Mouse (Mus musculus) megakaryocyte, adult 5-6 weeks (primary cell): Measurements from ENCODE around the gene Olfr316. TPM values are rescaled to one million over a fixed set of nuclear protein-coding genes. Genes with fewer than 3 reads are reported as not detected.

Experiments used
- ATAC-seq: 2 replicates; pipeline ENCODE4 v1.8.0; 2016; ENCODE audit warnings: mild to moderate bottlenecking, inconsistent platforms; ENCODE audit not compliant: poor library complexity, severe bottlenecking
- total RNA-seq, 2 experiments: library from RNA; stranded (forward) in 1 of 2; stranded (reverse) in 1 of 2; fragments of 153-499, 151-499 nt in 1 of 2; fragments of 221-1000, 200-1000 nt in 1 of 2; gene quantifications; 2 replicates each; pipeline versions ENCODE4 v1.2.3 to v1.2.4; 2015 to 2017

The Olfr316 gene
- total RNA-seq, 2 experiments from 2014 or later, result not detected

- no peak for ATAC-seq
Measured at GRCm38 (mm10) chr11:58803871-58804270, 51.3 kb downstream of the Olfr316 start.

- ATAC-seq, result no peak
Measured at GRCm38 (mm10) chr11:58804393-58804792, 51.9 kb downstream of the Olfr316 start.

Other genes starting within 250 kb of the Olfr316 start
- not detected in 2 replicates for gene Olfr330, start 217.9 kb upstream of the Olfr316 start, total RNA-seq (2015)
- gene Olfr330, start 217.9 kb upstream of the Olfr316 start, total RNA-seq (2017), result not detected in 2 replicates
- not detected in 2 replicates for gene Olfr329-ps, start 206.3 kb upstream of the Olfr316 start, total RNA-seq (2015)
- gene Olfr329-ps, start 206.3 kb upstream of the Olfr316 start, total RNA-seq (2017), result not detected in 2 replicates
- not detected in 2 replicates for gene Olfr328, start 197.1 kb upstream of the Olfr316 start, total RNA-seq (2015)
- 0.07 TPM in 1 of 2 replicates, not detected in the other for gene Olfr328, start 197.1 kb upstream of the Olfr316 start, total RNA-seq (2017)
- not detected in 2 replicates for gene Olfr224, start 182.2 kb upstream of the Olfr316 start, total RNA-seq (2015)
- not detected in 2 replicates for gene Olfr224, start 182.2 kb upstream of the Olfr316 start, total RNA-seq (2017)
- gene Olfr325, start 175.0 kb upstream of the Olfr316 start, total RNA-seq (2015), result not detected in 2 replicates
- not detected in 2 replicates for gene Olfr325, start 175.0 kb upstream of the Olfr316 start, total RNA-seq (2017)
- gene Olfr324, start 157.6 kb upstream of the Olfr316 start, total RNA-seq (2015), result not detected in 2 replicates
- not detected in 2 replicates for gene Olfr324, start 157.6 kb upstream of the Olfr316 start, total RNA-seq (2017)
- gene 2210407C18Rik, start 136.7 kb upstream of the Olfr316 start, total RNA-seq (2015), result not detected in 2 replicates
- gene 2210407C18Rik, start 136.7 kb upstream of the Olfr316 start, total RNA-seq (2017), result not detected in 2 replicates
- not detected in 2 replicates for gene Olfr323, start 122.2 kb upstream of the Olfr316 start, total RNA-seq (2015)
- gene Olfr323, start 122.2 kb upstream of the Olfr316 start, total RNA-seq (2017), result not detected in 2 replicates
- 0.11 and 0.27 TPM in 2 replicates for gene Trim58, start 112.3 kb upstream of the Olfr316 start, total RNA-seq (2015)
- 0.04 TPM in 1 of 2 replicates, not detected in the other for gene Trim58, start 112.3 kb upstream of the Olfr316 start, total RNA-seq (2017)
- gene Olfr322, start 94.0 kb upstream of the Olfr316 start, total RNA-seq (2015), result not detected in 2 replicates
- gene Olfr322, start 94.0 kb upstream of the Olfr316 start, total RNA-seq (2017), result not detected in 2 replicates
- gene Olfr320, start 71.6 kb upstream of the Olfr316 start, total RNA-seq (2015), result not detected in 2 replicates
- gene Olfr320, start 71.6 kb upstream of the Olfr316 start, total RNA-seq (2017), result not detected in 2 replicates
- gene Olfr319, start 53.6 kb upstream of the Olfr316 start, total RNA-seq (2015), result not detected in 2 replicates
- gene Olfr319, start 53.6 kb upstream of the Olfr316 start, total RNA-seq (2017), result not detected in 2 replicates
- gene Olfr318, start 28.7 kb upstream of the Olfr316 start, total RNA-seq (2015), result not detected in 2 replicates
- not detected in 2 replicates for gene Olfr318, start 28.7 kb upstream of the Olfr316 start, total RNA-seq (2017)
- gene Olfr317, start 13.5 kb upstream of the Olfr316 start, total RNA-seq (2015), result not detected in 2 replicates
- gene Olfr317, start 13.5 kb upstream of the Olfr316 start, total RNA-seq (2017), result not detected in 2 replicates
- gene Olfr315, start 20.5 kb downstream of the Olfr316 start, total RNA-seq (2015), result not detected in 2 replicates
- gene Olfr315, start 20.5 kb downstream of the Olfr316 start, total RNA-seq (2017), result not detected in 2 replicates
- not detected in 2 replicates for gene Olfr314, start 30.2 kb downstream of the Olfr316 start, total RNA-seq (2015)
- not detected in 2 replicates for gene Olfr314, start 30.2 kb downstream of the Olfr316 start, total RNA-seq (2017)
- gene Fam183b, start 49.2 kb downstream of the Olfr316 start, total RNA-seq (2015), result not detected in 2 replicates
- gene Fam183b, start 49.2 kb downstream of the Olfr316 start, total RNA-seq (2017), result not detected in 2 replicates
- gene Olfr313, start 62.3 kb downstream of the Olfr316 start, total RNA-seq (2015), result not detected in 2 replicates
- not detected in 2 replicates for gene Olfr313, start 62.3 kb downstream of the Olfr316 start, total RNA-seq (2017)
- not detected in 2 replicates for gene Olfr312, start 76.5 kb downstream of the Olfr316 start, total RNA-seq (2015)
- not detected in 2 replicates for gene Olfr312, start 76.5 kb downstream of the Olfr316 start, total RNA-seq (2017)
- gene Olfr311, start 86.5 kb downstream of the Olfr316 start, total RNA-seq (2015), result not detected in 2 replicates
- gene Olfr311, start 86.5 kb downstream of the Olfr316 start, total RNA-seq (2017), result not detected in 2 replicates
- 2.0 and 3.7 TPM in 2 replicates for gene Gm12258, start 94.4 kb downstream of the Olfr316 start, total RNA-seq (2015)
- gene Gm12258, start 94.4 kb downstream of the Olfr316 start, total RNA-seq (2017), result 2.0 and 4.7 TPM in 2 replicates
- 1.6 and 3.0 TPM in 2 replicates for gene 2810021J22Rik, start 114.5 kb downstream of the Olfr316 start, total RNA-seq (2015)
- 3.2 and 5.8 TPM in 2 replicates for gene 2810021J22Rik, start 114.5 kb downstream of the Olfr316 start, total RNA-seq (2017)
- gene Zfp39, start 151.5 kb downstream of the Olfr316 start, total RNA-seq (2015), result 12.5 and 13.3 TPM in 2 replicates
- gene Zfp39, start 151.5 kb downstream of the Olfr316 start, total RNA-seq (2017), result 8.2 and 8.6 TPM in 2 replicates
- 0.94 and 1.8 TPM in 2 replicates for gene Btnl10, start 165.2 kb downstream of the Olfr316 start, total RNA-seq (2015)
- gene Btnl10, start 165.2 kb downstream of the Olfr316 start, total RNA-seq (2017), result 1.2 and 2.8 TPM in 2 replicates
- 42.6 and 42.9 TPM in 2 replicates for gene Rnf187, start 186.2 kb downstream of the Olfr316 start, total RNA-seq (2015)
- gene Rnf187, start 186.2 kb downstream of the Olfr316 start, total RNA-seq (2017), result 49.7 and 61.7 TPM in 2 replicates
- 4.6 and 6.9 TPM in 2 replicates for gene Hist3h2ba, start 196.2 kb downstream of the Olfr316 start, total RNA-seq (2015)
- 5.4 and 10.9 TPM in 2 replicates for gene Hist3h2ba, start 196.2 kb downstream of the Olfr316 start, total RNA-seq (2017)
- gene Hist3h2a, start 202.0 kb downstream of the Olfr316 start, total RNA-seq (2015), result 20.6 and 24.9 TPM in 2 replicates
- 267 and 273 TPM in 2 replicates for gene Hist3h2a, start 202.0 kb downstream of the Olfr316 start, total RNA-seq (2017)
- gene Trim17, start 202.0 kb downstream of the Olfr316 start, total RNA-seq (2015), result not detected in 2 replicates
- 0.07 TPM in 1 of 2 replicates, not detected in the other for gene Trim17, start 202.0 kb downstream of the Olfr316 start, total RNA-seq (2017)
- gene Trim11, start 225.4 kb downstream of the Olfr316 start, total RNA-seq (2015), result 22.2 and 26.7 TPM in 2 replicates
- gene Trim11, start 225.4 kb downstream of the Olfr316 start, total RNA-seq (2017), result 30.0 and 33.2 TPM in 2 replicates